Mouse (Mus musculus): ENCODE results near the gene Prss37. TPM values are rescaled to one million over a fixed set of nuclear protein-coding genes. Genes with fewer than 3 reads are reported as not detected.

Prss37 gene
- not detected for polyA plus RNA-seq (2015; fragmentation: Illumina TruSeq; extraction: RNeasy Lipid Tissue Mini Kit (QIAGEN cat#74804); ENCODE audit: insufficient read depth, low read depth, low replicate concordance)

GRCm38 (mm10) chr6:40519408-40519807, at the start of gene Prss37:
Gene Prss37, minus strand, starts transcription at chr6:40519508.

GRCm38 (mm10) chr6:40554950-40555349, 35.6 kb upstream of the Prss37 start, which contains the start of gene Olfr461:
Gene Olfr461, minus strand, starts transcription at chr6:40555050.

GRCm38 (mm10) chr6:40493229-40493628, 26.1 kb downstream of the Prss37 start, which contains the start of gene Tas2r108:
Gene Tas2r108, plus strand, starts transcription at chr6:40493529.

GRCm38 (mm10) chr6:40490933-40491332, 28.4 kb downstream of the Prss37 start, which contains the start of gene Tas2r137:
Gene Tas2r137, plus strand, starts transcription at chr6:40491233.

GRCm38 (mm10) chr6:40470916-40471719, 48.2 kb downstream of the Prss37 start, which contains the start of gene Ssbp1:
Gene Ssbp1, plus strand, starts transcription at chr6:40471352.

Other genes starting within 250 kb of the Prss37 start
- 3.4 TPM for gene Agk, start 194.3 kb downstream of the Prss37 start, polyA plus RNA-seq (2015; fragmentation: Illumina TruSeq; extraction: RNeasy Lipid Tissue Mini Kit (QIAGEN cat#74804); ENCODE audit: insufficient read depth, low read depth, low replicate concordance)
- 7.4 TPM for gene E330009J07Rik, start 83.4 kb downstream of the Prss37 start, polyA plus RNA-seq (2015; fragmentation: Illumina TruSeq; extraction: RNeasy Lipid Tissue Mini Kit (QIAGEN cat#74804); ENCODE audit: insufficient read depth, low read depth, low replicate concordance)
- gene Wee2, start 80.4 kb downstream of the Prss37 start, polyA plus RNA-seq (2015; fragmentation: Illumina TruSeq; extraction: RNeasy Lipid Tissue Mini Kit (QIAGEN cat#74804); ENCODE audit: insufficient read depth, low read depth, low replicate concordance) = 0.37 TPM
- gene Ssbp1, start 48.2 kb downstream of the Prss37 start, polyA plus RNA-seq (2015; fragmentation: Illumina TruSeq; extraction: RNeasy Lipid Tissue Mini Kit (QIAGEN cat#74804); ENCODE audit: insufficient read depth, low read depth, low replicate concordance) = 21.8 TPM
- gene Tas2r137, start 28.3 kb downstream of the Prss37 start, polyA plus RNA-seq (2015; fragmentation: Illumina TruSeq; extraction: RNeasy Lipid Tissue Mini Kit (QIAGEN cat#74804); ENCODE audit: insufficient read depth, low read depth, low replicate concordance) = not detected
- not detected for gene Tas2r108, start 26.0 kb downstream of the Prss37 start, polyA plus RNA-seq (2015; fragmentation: Illumina TruSeq; extraction: RNeasy Lipid Tissue Mini Kit (QIAGEN cat#74804); ENCODE audit: insufficient read depth, low read depth, low replicate concordance)
- not detected for gene Olfr461, start 35.5 kb upstream of the Prss37 start, polyA plus RNA-seq (2015; fragmentation: Illumina TruSeq; extraction: RNeasy Lipid Tissue Mini Kit (QIAGEN cat#74804); ENCODE audit: insufficient read depth, low read depth, low replicate concordance)
- not detected for gene Olfr460, start 50.0 kb upstream of the Prss37 start, polyA plus RNA-seq (2015; fragmentation: Illumina TruSeq; extraction: RNeasy Lipid Tissue Mini Kit (QIAGEN cat#74804); ENCODE audit: insufficient read depth, low read depth, low replicate concordance)
- 0.63 TPM for gene Clec5a, start 66.3 kb upstream of the Prss37 start, polyA plus RNA-seq (2015; fragmentation: Illumina TruSeq; extraction: RNeasy Lipid Tissue Mini Kit (QIAGEN cat#74804); ENCODE audit: insufficient read depth, low read depth, low replicate concordance)
- not detected for gene Tas2r138, start 93.8 kb upstream of the Prss37 start, polyA plus RNA-seq (2015; fragmentation: Illumina TruSeq; extraction: RNeasy Lipid Tissue Mini Kit (QIAGEN cat#74804); ENCODE audit: insufficient read depth, low read depth, low replicate concordance)
- 1.4 TPM for gene Mgam, start 109.3 kb upstream of the Prss37 start, polyA plus RNA-seq (2015; fragmentation: Illumina TruSeq; extraction: RNeasy Lipid Tissue Mini Kit (QIAGEN cat#74804); ENCODE audit: insufficient read depth, low read depth, low replicate concordance)

Measured in pancreas, adult 10 weeks (tissue).